Mouse (Mus musculus): ENCODE data around the gene Ssu2.

GRCm38 (mm10) chr6:112359341-112359740, 28.5 kb downstream of the Ssu2 start:
- no peak for TF ChIP-seq CTCF (IDR thresholded peaks at IDR 0.05; ENCODE audit: extremely low read depth, insufficient read depth, low read length)
- TF ChIP-seq POLR2A (IDR thresholded peaks at IDR 0.05; ENCODE audit: extremely low read depth, insufficient read depth, low read length), result no peak

Data from cortical plate, adult 2 months (tissue).